Mouse (Mus musculus) thymus, adult 2 months (tissue): ENCODE data around the gene Lmx1a.

Experiments
- CTCF ChIP-seq: fragments of 200-500 bp; IDR thresholded peaks from 2 replicates; pipeline ENCODE4 v1.5.1; 2012; ENCODE audit warnings: mild to moderate bottlenecking, control low read depth, low read length, moderate library complexity, borderline replicate concordance; ENCODE audit not compliant: control insufficient read depth, poor library complexity, insufficient read depth; ENCODE audit errors: extremely low read depth
- POLR2A ChIP-seq: fragments of 200-500 bp; IDR thresholded peaks from 2 replicates; pipeline ENCODE4 v1.6.1; 2012; ENCODE audit warnings: mild to moderate bottlenecking, low read length, control low read depth, moderate library complexity; ENCODE audit not compliant: control insufficient read depth, poor library complexity, insufficient read depth; ENCODE audit errors: extremely low read depth

GRCm38 (mm10) chr1:167746676-167747075 is 57.6 kb downstream of the Lmx1a start:
- no peak for TF ChIP-seq POLR2A
- TF ChIP-seq CTCF = no peak
